Mouse (Mus musculus) liver, embryonic 11.5 days (tissue): ENCODE measurements around the gene Katnal1. TPM values are rescaled to one million over a fixed set of nuclear protein-coding genes. Genes with fewer than 3 reads are reported as not detected.
A peak's percentile ranks its signal among the peaks of the same experiment; 100 is the strongest.

Experiments used
- ATAC-seq: fragments of 200-750 bp; cut with Nextera tagmentation; replicated peaks from 2 replicates; pipeline ENCODE4 v1.8.0; 2017; ENCODE audit warnings: moderate number of reproducible peaks, mild to moderate bottlenecking, moderate TSS enrichment, moderate library complexity; ENCODE audit not compliant: low FRiP score
- DNase-seq: peaks from one replicate; pipeline ENCODE4 v3.0.0-alpha.2; 2017; ENCODE audit warnings: low spot score
- H3K27ac ChIP-seq: fragments of 300-500 bp; sonication (generic); 2 replicates; pipeline ENCODE4 v1.5.1; 2014; ENCODE audit warnings: mild to moderate bottlenecking, low read depth, low read length, control low read depth
- H3K27me3 ChIP-seq: fragments of 300-500 bp; sonication (generic); replicated peaks from 2 replicates; pipeline ENCODE4 v1.6.1; 2014; ENCODE audit warnings: low read length, mixed read lengths; ENCODE audit not compliant: control insufficient read depth, insufficient read depth
- H3K36me3 ChIP-seq: fragments of 300-500 bp; sonication (generic); 2 replicates; pipeline ENCODE4 v1.6.1; 2014; ENCODE audit warnings: mild to moderate bottlenecking, low read length, moderate library complexity, mixed read lengths; ENCODE audit not compliant: control insufficient read depth, insufficient read depth
- H3K4me1 ChIP-seq: fragments of 300-500 bp; sonication (generic); replicated peaks from 2 replicates; pipeline ENCODE4 v1.6.1; 2014; ENCODE audit warnings: low read length, mixed read lengths; ENCODE audit not compliant: control insufficient read depth, insufficient read depth
- H3K4me2 ChIP-seq: fragments of 300-500 bp; sonication (generic); 2 replicates; pipeline ENCODE4 v1.6.1; 2014; ENCODE audit warnings: mild to moderate bottlenecking, control low read depth, moderate library complexity
- H3K4me3 ChIP-seq: fragments of 300-500 bp; sonication (generic); 2 replicates; pipeline ENCODE4 v1.5.1; 2014; ENCODE audit warnings: low read depth, low read length, control low read depth
- H3K9ac ChIP-seq: fragments of 300-500 bp; sonication (generic); 2 replicates; pipeline ENCODE4 v1.6.1; 2014; ENCODE audit warnings: low read depth, low read length, control low read depth
- H3K9me3 ChIP-seq: fragments of 300-500 bp; sonication (generic); 2 replicates; pipeline ENCODE4 v1.6.1; 2016; ENCODE audit warnings: low read length, inconsistent platforms, mixed read lengths; ENCODE audit not compliant: control insufficient read depth
- WGBS: fragments of 180-500 bp; shearing (Covaris S2); extraction: QIAGEN DNeasy Blood & Tissue Kit; methylation state at CpG from one replicate; pipeline ENCODE4 v1.1.7; 2014; 5-methylcytosine and 5-hydroxymethylcytosine counted together
- polyA plus RNA-seq: library from polyadenylated mRNA; unstranded; fragments of >200 nt; fragmentation: Nextera tagmentation; extraction: Ambion mirVana; gene quantifications from 2 replicates; pipeline ENCODE4 v1.2.1, GENCODE M21; 2014

Gene Katnal1
- polyA plus RNA-seq, 1 experiment from 2014 or later, result 18.9 TPM

DNA sequence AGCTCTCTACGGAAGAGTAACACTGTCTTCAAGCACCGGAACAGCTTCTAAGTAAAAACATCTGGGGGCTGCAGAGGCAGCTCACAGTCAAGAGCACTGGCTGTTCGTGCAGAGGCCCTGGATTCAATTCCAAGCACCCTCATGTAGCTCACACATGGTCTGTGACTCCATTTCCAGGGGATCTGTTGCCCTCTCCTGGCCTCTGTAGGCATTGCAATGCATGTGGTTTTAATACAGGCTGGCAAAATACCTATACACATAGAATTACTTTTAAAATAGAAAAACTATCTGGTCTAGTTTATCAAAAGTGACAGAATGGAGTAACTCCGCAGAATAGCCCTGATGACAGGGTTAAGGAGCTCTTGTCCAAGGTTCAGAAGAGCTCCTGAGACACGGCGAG lies 49.9 kb downstream of the Katnal1 start:
- H3K4me2 ChIP-seq, result no peak overlapping the region
- no peaks in the 10 kb centered on the region for H3K4me1 ChIP-seq
- no peaks in the 10 kb centered on the region for H3K27me3 ChIP-seq
- no peak overlapping the region for H3K4me3 ChIP-seq
- ATAC-seq (no peak), DNase-seq (no peak)
- H3K9me3 ChIP-seq, result peaks cover 3% of the 10 kb centered on the region; the same call in 1 of the 2 replicates
- H3K27ac ChIP-seq, result no peak overlapping the region
- no peak overlapping the region for H3K9ac ChIP-seq
- WGBS, result 85% methylated on average over 6 of the region's 6 CpGs
- peaks cover 14% of the 10 kb centered on the region for H3K36me3 ChIP-seq

DNA sequence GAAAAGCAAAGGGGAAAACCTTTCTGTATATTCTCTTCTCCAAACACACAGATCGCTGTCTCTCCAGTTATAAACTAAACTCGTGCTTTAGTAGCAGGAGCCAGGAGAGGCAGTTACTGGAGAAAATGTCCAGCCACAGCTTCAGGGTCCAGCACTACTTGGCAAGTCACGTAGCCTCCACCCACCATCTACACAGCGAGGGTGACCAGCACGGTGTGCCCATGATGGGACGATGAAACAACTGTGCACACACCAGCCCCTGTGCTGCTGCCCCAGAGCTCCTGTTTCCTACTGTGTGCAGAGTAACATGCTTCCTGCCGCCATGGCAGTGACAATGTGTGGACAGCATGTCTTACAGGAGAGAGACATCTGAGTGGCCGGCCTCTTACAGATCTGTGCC lies 56.0 kb downstream of the Katnal1 start:
- no peaks in the 10 kb centered on the region for H3K27me3 ChIP-seq
- WGBS, result 86% methylated on average over 8 of the region's 8 CpGs
- no peak overlapping the region for H3K9ac ChIP-seq
- H3K27ac ChIP-seq, result no peak overlapping the region
- no peak overlapping the region for H3K4me3 ChIP-seq
- peaks cover 4% of the 10 kb centered on the region; the same call in 1 of the 2 replicates for H3K36me3 ChIP-seq
- ATAC-seq (no peak), DNase-seq (no peak)
- H3K4me1 ChIP-seq, result 0 out of 2 replicates have a peak, but pooled peaks cover 2% of the 10 kb centered on the region
- no peak overlapping the region for H3K4me2 ChIP-seq
- no peaks in the 10 kb centered on the region for H3K9me3 ChIP-seq

DNA sequence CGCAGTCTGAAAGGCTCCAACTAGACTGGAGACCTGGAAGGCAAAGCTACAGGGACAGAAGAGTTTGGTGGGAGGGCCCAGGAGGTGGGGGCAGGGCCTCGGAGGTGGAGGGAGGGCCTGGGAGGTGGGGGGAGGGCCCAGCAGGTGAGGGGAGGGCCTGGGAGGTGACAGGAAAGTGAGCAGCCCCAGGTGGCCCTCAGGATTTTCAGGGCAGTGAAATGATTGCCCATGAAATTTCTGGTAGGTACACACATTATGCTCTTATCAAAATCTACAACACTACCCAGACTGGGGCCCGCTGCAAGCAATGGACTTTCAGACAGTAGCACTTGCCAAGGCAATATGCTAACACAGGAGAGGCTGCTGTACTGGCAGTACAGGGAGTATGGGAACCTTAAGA lies 59.5 kb downstream of the Katnal1 start:
- no peaks in the 10 kb centered on the region for H3K27me3 ChIP-seq
- H3K4me3 ChIP-seq, result no peak overlapping the region
- no peak overlapping the region for H3K4me2 ChIP-seq
- no peak overlapping the region for H3K27ac ChIP-seq
- H3K9ac ChIP-seq, result no peak overlapping the region
- peaks cover 7% of the 10 kb centered on the region; the same call in 1 of the 2 replicates for H3K4me1 ChIP-seq
- WGBS, result 57% methylated on average over 3 of the region's 3 CpGs
- ATAC-seq (no peak), DNase-seq (no peak)
- H3K36me3 ChIP-seq, result no peaks in the 10 kb centered on the region
- no peaks in the 10 kb centered on the region for H3K9me3 ChIP-seq

DNA sequence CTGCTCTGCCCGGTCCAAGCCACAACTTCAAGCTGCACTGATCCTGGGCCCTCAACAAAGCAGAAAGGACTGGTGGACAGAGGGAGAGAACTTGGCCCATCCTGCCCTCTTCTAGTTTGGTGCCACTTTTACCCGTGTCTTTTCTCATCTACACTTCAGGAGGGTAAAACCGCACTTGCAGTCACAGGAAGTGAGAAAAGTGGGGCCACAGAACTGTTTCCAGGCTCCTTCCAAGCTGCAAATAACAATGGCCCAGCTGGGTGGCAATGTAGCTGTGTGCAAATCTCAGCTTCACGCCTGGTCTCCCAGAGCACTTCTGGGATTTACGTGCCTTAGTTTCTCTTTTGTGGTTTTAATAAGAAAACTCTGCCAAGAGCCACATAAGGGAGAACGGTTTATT lies 61.4 kb downstream of the Katnal1 start:
- H3K4me2 ChIP-seq, result no peak overlapping the region

DNA sequence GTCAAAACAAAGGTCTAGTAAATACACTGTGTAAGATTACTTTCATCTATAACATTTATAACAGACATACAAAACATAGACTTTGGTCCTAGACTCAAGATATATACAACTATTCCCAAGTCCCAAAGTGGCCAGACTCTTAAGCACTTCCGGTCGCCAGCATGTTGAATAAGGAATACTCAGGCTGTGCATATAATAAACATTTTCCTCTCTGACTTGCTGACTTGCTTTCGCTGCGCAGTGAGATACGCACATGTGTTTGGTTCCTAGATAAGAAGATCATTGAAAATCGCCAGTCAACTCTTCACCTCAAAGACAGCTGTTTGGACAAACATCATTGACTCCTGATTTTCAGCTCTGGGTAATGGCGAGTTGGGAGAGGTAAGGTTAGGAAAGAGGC lies 61.9 kb downstream of the Katnal1 start:
- no peak for ATAC-seq

More for the DNA sequence above, 61.4 kb downstream of the Katnal1 start:
- Histone ChIP-seq H3K36me3 (no peaks in the 10 kb centered on the region), H3K27ac (no peak overlapping the region), H3K27me3 (no peaks in the 10 kb centered on the region), H3K9me3 (no peaks in the 10 kb centered on the region), H3K4me3 (no peak overlapping the region), H3K4me1 (peaks cover 7% of the 10 kb centered on the region; the same call in 1 of the 2 replicates), H3K9ac (no peak overlapping the region)
- ATAC-seq (no peak), DNase-seq (no peak)
- 74% methylated on average over 6 of the region's 6 CpGs for WGBS

DNA sequence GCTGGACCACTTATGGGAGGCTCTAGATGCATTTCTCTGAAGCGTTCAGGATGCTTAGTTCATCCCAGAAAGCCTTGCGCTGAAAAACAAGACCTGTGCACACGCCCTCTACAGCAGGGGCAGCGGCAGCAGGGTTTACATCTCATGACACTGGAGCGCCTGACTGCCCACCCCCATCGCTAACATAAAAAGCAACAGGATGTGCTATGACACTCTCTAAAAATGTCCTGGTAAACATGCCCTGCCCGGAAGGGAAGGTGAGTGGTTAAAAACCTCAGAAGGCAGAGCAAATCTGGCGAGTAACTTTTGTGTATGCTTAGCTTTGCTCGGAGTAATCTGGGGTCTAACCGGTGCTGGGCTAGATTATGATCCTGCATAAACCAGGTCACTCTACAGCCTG lies 62.5 kb downstream of the Katnal1 start:
- DNase-seq, result no peak
- no peak overlapping the region for H3K27ac ChIP-seq
- no peaks in the 10 kb centered on the region for H3K27me3 ChIP-seq
- no peak overlapping the region for H3K4me3 ChIP-seq
- no peak for ATAC-seq
- no peak overlapping the region for H3K9ac ChIP-seq
- no peaks in the 10 kb centered on the region for H3K36me3 ChIP-seq
- H3K9me3 ChIP-seq, result no peaks in the 10 kb centered on the region
- no peak overlapping the region for H3K4me2 ChIP-seq
- H3K4me1 ChIP-seq, result peaks cover 7% of the 10 kb centered on the region; the same call in 1 of the 2 replicates
- WGBS, result 69% methylated on average over 10 of the region's 10 CpGs

More for the DNA sequence above, 61.9 kb downstream of the Katnal1 start:
- Histone ChIP-seq H3K4me2 (no peak overlapping the region), H3K9ac (no peak overlapping the region), H3K27me3 (no peaks in the 10 kb centered on the region), H3K4me1 (peaks cover 7% of the 10 kb centered on the region; the same call in 1 of the 2 replicates), H3K36me3 (no peaks in the 10 kb centered on the region), H3K4me3 (no peak overlapping the region), H3K9me3 (no peaks in the 10 kb centered on the region), H3K27ac (no peak overlapping the region)
- 66% methylated on average over 7 of the region's 7 CpGs for WGBS
- no peak for DNase-seq

DNA sequence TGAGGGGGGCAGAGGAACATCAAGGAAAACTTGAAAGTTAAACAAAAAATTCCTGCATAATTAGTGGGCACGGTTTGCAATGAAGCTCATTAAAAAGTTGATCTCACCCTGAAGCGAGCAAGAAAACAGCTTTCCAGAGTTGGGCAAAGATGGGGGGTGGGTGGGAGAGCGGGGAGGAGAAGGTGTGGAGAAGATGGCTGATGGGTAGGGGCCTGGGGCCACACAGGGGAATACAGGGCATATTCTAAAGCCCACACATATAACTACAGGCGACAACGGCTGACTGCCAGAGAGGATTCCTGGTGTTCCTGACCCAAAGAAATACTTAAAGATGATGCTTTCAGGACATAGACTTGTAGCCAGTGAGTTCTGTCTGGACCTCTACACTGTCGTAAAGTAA lies 65.7 kb downstream of the Katnal1 start:
- Histone ChIP-seq H3K9ac (no peak overlapping the region), H3K9me3 (no peaks in the 10 kb centered on the region), H3K27ac (no peak overlapping the region), H3K4me2 (no peak overlapping the region), H3K4me3 (no peak overlapping the region), H3K36me3 (no peaks in the 10 kb centered on the region), H3K27me3 (no peaks in the 10 kb centered on the region), H3K4me1 (peaks cover 5% of the 10 kb centered on the region; the same call in 1 of the 2 replicates)
- DNase-seq (no peak), ATAC-seq (no peak)
- 76% methylated on average over 6 of the region's 6 CpGs for WGBS

DNA sequence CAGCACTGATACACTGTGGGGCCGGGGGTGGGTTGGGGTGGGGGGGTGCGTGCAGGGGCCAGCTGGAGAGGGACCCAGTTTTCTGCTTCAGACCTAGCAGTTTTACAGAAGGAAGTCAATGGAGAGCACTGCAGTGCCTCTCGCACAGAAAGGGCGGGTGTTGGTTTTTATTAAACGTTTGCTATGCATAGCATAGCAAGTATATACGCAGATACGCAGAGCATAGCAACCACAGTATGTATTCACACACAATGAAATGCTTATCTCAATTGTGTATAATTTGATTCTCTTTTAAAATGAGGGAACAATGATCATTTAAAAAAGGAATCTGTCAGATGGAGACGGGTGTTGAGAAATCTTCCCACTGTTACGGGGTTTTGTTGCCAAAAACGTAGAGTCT lies 66.3 kb downstream of the Katnal1 start:
- ATAC-seq, result no peak
- no peak overlapping the region for H3K4me3 ChIP-seq
- no peaks in the 10 kb centered on the region for H3K36me3 ChIP-seq
- no peak overlapping the region for H3K9ac ChIP-seq
- no peak overlapping the region for H3K27ac ChIP-seq
- H3K4me2 ChIP-seq, result no peak overlapping the region
- peaks cover 5% of the 10 kb centered on the region; the same call in 1 of the 2 replicates for H3K4me1 ChIP-seq
- H3K27me3 ChIP-seq, result no peaks in the 10 kb centered on the region
- no peak for DNase-seq
- H3K9me3 ChIP-seq, result no peaks in the 10 kb centered on the region
- 79% methylated on average over 10 of the region's 10 CpGs for WGBS

DNA sequence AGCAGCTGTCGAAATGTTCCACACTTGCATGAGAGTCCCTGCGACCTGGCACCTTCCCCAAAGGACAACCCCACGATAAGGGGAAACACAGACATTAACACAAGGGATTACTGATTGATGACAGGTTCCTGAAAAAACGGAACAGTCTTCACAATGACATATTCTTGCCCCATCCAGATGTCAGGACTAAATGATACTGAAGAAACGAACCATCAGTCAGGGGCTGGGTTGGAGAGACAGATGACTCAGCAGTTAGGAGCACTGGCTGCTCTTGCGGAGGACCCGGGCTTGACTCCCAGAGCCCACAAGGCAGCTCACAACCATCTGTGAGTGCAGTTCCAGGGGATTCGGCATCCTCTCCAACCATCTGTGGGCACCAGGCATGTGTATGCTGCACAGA lies 67.0 kb downstream of the Katnal1 start:
- ATAC-seq (0 out of 2 replicates have a peak, but pooled peaks have one; percentile 45), DNase-seq (no peak)
- H3K4me1 ChIP-seq, result peaks cover 5% of the 10 kb centered on the region; the same call in 1 of the 2 replicates
- H3K36me3 ChIP-seq, result no peaks in the 10 kb centered on the region
- no peak overlapping the region for H3K4me2 ChIP-seq
- no peaks in the 10 kb centered on the region for H3K9me3 ChIP-seq
- no peak overlapping the region for H3K4me3 ChIP-seq
- no peak overlapping the region for H3K9ac ChIP-seq
- H3K27ac ChIP-seq, result no peak overlapping the region
- 50% methylated on average over 8 of the region's 8 CpGs for WGBS
- H3K27me3 ChIP-seq, result no peaks in the 10 kb centered on the region
